Mouse (Mus musculus) left cerebral cortex, adult 18-20 months (tissue): ENCODE data around the gene Sbno2. TPM values are rescaled to one million over a fixed set of nuclear protein-coding genes. Genes with fewer than 3 reads are reported as not detected.

Experiments
- DNase-seq, 2 experiments: peaks; one replicate each; pipeline ENCODE4 v3.0.0; 2021 to 2022; ENCODE audit warnings: low spot score in 2 of 2, mixed read lengths in 1 of 2
- long read RNA-seq, 2 experiments: library from polyadenylated mRNA; stranded (forward); transcript quantifications; one replicate each; pipeline ENCODE4 v2.0.0; 2021
- total RNA-seq, 2 experiments: library from RNA; stranded (reverse); gene quantifications; 2 replicates each; pipeline ENCODE4 v1.2.3; 2021

The Sbno2 gene
- 10 to 100 TPM; 16.8 to 18.8 TPM for total RNA-seq
- long read RNA-seq, experiment 1, partial matches to known transcripts, result 5 of 17 reads
- long read RNA-seq, experiment 1, other reads (novel, unspliced or antisense), result 12 of 17 reads
- long read RNA-seq, experiment 2, partial matches to known transcripts, result 3 of 5 reads
- long read RNA-seq, experiment 2, other reads (novel, unspliced or antisense), result 2 of 5 reads

GRCm38 (mm10) chr10:80105460-80105859 lies at the start of gene Sbno2:
Gene Sbno2 (minus strand): TSS chr10:80105571.
- DNase-seq, result no peak

GRCm38 (mm10) chr10:80154384-80154783 lies 49.0 kb upstream of the Sbno2 start:
- DNase-seq, result no peak

GRCm38 (mm10) chr10:80153713-80154112 lies 48.3 kb upstream of the Sbno2 start:
- no peak for DNase-seq

GRCm38 (mm10) chr10:80152873-80153260 lies 47.5 kb upstream of the Sbno2 start:
- no peak for DNase-seq

GRCm38 (mm10) chr10:80152071-80152872 lies 46.9 kb upstream of the Sbno2 start:
- DNase-seq, result no peak

- DNase-seq, result peak in 1 of 2 experiments; percentile 67
Observed at GRCm38 (mm10) chr10:80151211-80152034, 46.1 kb upstream of the Sbno2 start.

- DNase-seq, result peak in 1 of 2 experiments; percentile 53
Observed at GRCm38 (mm10) chr10:80150226-80151210, 45.1 kb upstream of the Sbno2 start.

GRCm38 (mm10) chr10:80149291-80150225 lies 44.2 kb upstream of the Sbno2 start:
- peak; percentile 95 to 98 for DNase-seq

- DNase-seq, result peak; percentile 91 to 95
Observed at GRCm38 (mm10) chr10:80148610-80149290, 43.4 kb upstream of the Sbno2 start.

GRCm38 (mm10) chr10:80147719-80148601 lies 42.6 kb upstream of the Sbno2 start, which contains the start of gene Midn:
Gene Midn (plus strand): TSS chr10:80148272.
- DNase-seq, result peak; percentile 60 to 65

GRCm38 (mm10) chr10:80147146-80147718 lies 41.9 kb upstream of the Sbno2 start:
- no peak for DNase-seq

- no peak for DNase-seq
Observed at GRCm38 (mm10) chr10:80146568-80147011, 41.2 kb upstream of the Sbno2 start.

- no peak for DNase-seq
Observed at GRCm38 (mm10) chr10:80145896-80146295, 40.5 kb upstream of the Sbno2 start.

- DNase-seq, result peak; percentile 77 to 79
Observed at GRCm38 (mm10) chr10:80144864-80145838, 39.8 kb upstream of the Sbno2 start.

GRCm38 (mm10) chr10:80144159-80144558 lies 38.8 kb upstream of the Sbno2 start:
- no peak for DNase-seq

- no peak for DNase-seq
Observed at GRCm38 (mm10) chr10:80143664-80144063, 38.3 kb upstream of the Sbno2 start.
